9 mouse cellular contexts compared by ENCODE assay signal in genomic region chr7:114029596-114029995, GRCm38 (mm10).
DNase-seq lines count a peak whose midpoint lies in the region; ATAC-seq and TF ChIP-seq lines count a peak whose summit lies in the region.
"Had no signal": no experiment of that assay in that cellular context is flagged by ENCODE, and none has a peak within 500 bp of the region (broad histone marks: within the 10 kb centered on the region; RNA-seq: fewer than 3 reads in every experiment).

No protein-coding gene starts in this region.

- no peak overlapping the region for H3K4me2 ChIP-seq in kidney, embryonic 15.5 days
- no peak overlapping the region for H3K4me2 ChIP-seq in forebrain, embryonic 13.5 days

- no peak for TF ChIP-seq POLR2A in kidney, adult 2 months (IDR thresholded peaks at IDR 0.05; ENCODE audit: low read depth, low read length)

- no peaks in the 10 kb centered on the region for H3K36me3 ChIP-seq in kidney, adult 2 months (ENCODE audit: control insufficient read depth, insufficient read depth, low read length)
- H3K36me3 ChIP-seq in kidney, embryonic 15.5 days, result no peaks in the 10 kb centered on the region
- H3K36me3 ChIP-seq in forebrain, embryonic 13.5 days (ENCODE audit: poor library complexity, severe bottlenecking), result no peaks in the 10 kb centered on the region

- ATAC-seq in kidney, embryonic 15.5 days (replicated peaks; ENCODE audit: low FRiP score), result no peak
- no peak for ATAC-seq in forebrain, embryonic 13.5 days

- DNase-seq in kidney, adult 2 months, result peak; percentile 82
- DNase-seq in adrenal gland, adult (ENCODE audit: inconsistent age in 2 of 2, low spot score in 1 of 2), result peak; percentile 89 to 94
- peak; percentile 82 to 86 for DNase-seq in cerebellum, postnatal 25 days
- peak; percentile 64 to 75 for DNase-seq in kidney, postnatal 25 days
- DNase-seq in spleen, postnatal 14 days (ENCODE audit: low spot score in 2 of 2), result no peak
- no peak for DNase-seq in layer of hippocampus, adult 9-11 months

- H3K9ac ChIP-seq in kidney, embryonic 15.5 days, result no peak overlapping the region
- H3K9ac ChIP-seq in forebrain, embryonic 13.5 days, result no peak overlapping the region
- H3K9ac ChIP-seq: liver, embryonic 14.5 days had no signal

- no peak overlapping the region for H3K27ac ChIP-seq in kidney, adult 2 months (ENCODE audit: insufficient read depth, low read depth, low read length)
- no peak overlapping the region for H3K27ac ChIP-seq in kidney, embryonic 15.5 days
- H3K27ac ChIP-seq in forebrain, embryonic 13.5 days, result no peak overlapping the region
- H3K27ac ChIP-seq: liver, embryonic 14.5 days had no signal

- no peaks in the 10 kb centered on the region for H3K9me3 ChIP-seq in kidney, embryonic 15.5 days (replicated peaks)
- H3K9me3 ChIP-seq in forebrain, embryonic 13.5 days (replicated peaks), result no peaks in the 10 kb centered on the region

- H3K4me3 ChIP-seq in kidney, adult 2 months (ENCODE audit: insufficient read depth, low read depth, low read length), result no peak overlapping the region
- no peak overlapping the region for H3K4me3 ChIP-seq in kidney, embryonic 15.5 days (replicated peaks)
- no peak overlapping the region for H3K4me3 ChIP-seq in forebrain, embryonic 13.5 days

- TF ChIP-seq CTCF in kidney, adult 2 months (conservative IDR thresholded peaks at IDR 0.05; ENCODE audit: insufficient read depth, insufficient read length, low read depth, low read length), result no peak

- peaks cover 3% of the 10 kb centered on the region; the same call in 1 of the 2 replicates for H3K4me1 ChIP-seq in kidney, adult 2 months (ENCODE audit: control insufficient read depth, insufficient read depth, low read length)
- H3K4me1 ChIP-seq in kidney, embryonic 15.5 days, result no peaks in the 10 kb centered on the region
- no peaks in the 10 kb centered on the region for H3K4me1 ChIP-seq in forebrain, embryonic 13.5 days

- WGBS in kidney, adult 2 months, result 47% methylated on average over 6 of the region's 6 CpGs
- 61% methylated on average over 6 of the region's 6 CpGs for WGBS in kidney, embryonic 15.5 days
- WGBS in forebrain, embryonic 13.5 days, result 84% methylated on average over 6 of the region's 6 CpGs

- H3K27me3 ChIP-seq in kidney, adult 2 months (replicated peaks; ENCODE audit: control insufficient read depth, insufficient read depth, low read length), result no peaks in the 10 kb centered on the region
- H3K27me3 ChIP-seq in kidney, embryonic 15.5 days, result no peaks in the 10 kb centered on the region
- H3K27me3 ChIP-seq in forebrain, embryonic 13.5 days, result no peaks in the 10 kb centered on the region

Comparison
In these comparisons a context has a peak if more than half of its experiments do, and no peak if none do; other contexts are left out.
1. DNase-seq: peak in kidney, adult 2 months (single experiment), adrenal gland, adult (2 of 2), cerebellum, postnatal 25 days (2 of 2) and kidney, postnatal 25 days (2 of 2); none in spleen, postnatal 14 days (0 of 2) and layer of hippocampus, adult 9-11 months (single experiment).